Mouse (Mus musculus) gastrocnemius, adult 18-20 months (tissue): ENCODE data around the gene Slc1a3. TPM values are rescaled to one million over a fixed set of nuclear protein-coding genes. Genes with fewer than 3 reads are reported as not detected.
"Not testable (repeated sequence)": the region's sequence is repeated elsewhere in the genome, so short reads cannot be mapped to it uniquely, and the experiment has no call there.

Experiments
- DNase-seq: peaks from one replicate; pipeline ENCODE4 v3.0.0; 2021; ENCODE audit warnings: low spot score
- total RNA-seq, 2 experiments: library from RNA; stranded (reverse); gene quantifications; 2 replicates each; pipeline ENCODE4 v1.2.3; 2021

The Slc1a3 gene
- total RNA-seq, 2 experiments from 2014 or later: 1.4 to 1.8 TPM

GRCm38 (mm10) chr15:8706613-8707012 lies 4.0 kb downstream of the Slc1a3 start:
- no peak for DNase-seq

- DNase-seq: no peak
Observed at GRCm38 (mm10) chr15:8706178-8706577, 4.4 kb downstream of the Slc1a3 start.

- DNase-seq: not testable (repeated sequence)
Observed at GRCm38 (mm10) chr15:8705560-8705959, 5.0 kb downstream of the Slc1a3 start.

GRCm38 (mm10) chr15:8697976-8698375 lies 12.6 kb downstream of the Slc1a3 start:
- no peak for DNase-seq

GRCm38 (mm10) chr15:8697500-8697899 lies 13.1 kb downstream of the Slc1a3 start:
- DNase-seq: no peak

- not testable (repeated sequence) for DNase-seq
Observed at GRCm38 (mm10) chr15:8690141-8690540, 20.4 kb downstream of the Slc1a3 start.

GRCm38 (mm10) chr15:8686846-8687245 lies 23.7 kb downstream of the Slc1a3 start:
- no peak for DNase-seq

GRCm38 (mm10) chr15:8685506-8685905 lies 25.1 kb downstream of the Slc1a3 start:
- no peak for DNase-seq

- no peak for DNase-seq
Observed at GRCm38 (mm10) chr15:8684263-8684662, 26.3 kb downstream of the Slc1a3 start.

- no peak for DNase-seq
Observed at GRCm38 (mm10) chr15:8682871-8683270, 27.7 kb downstream of the Slc1a3 start.

GRCm38 (mm10) chr15:8682421-8682820 lies 28.1 kb downstream of the Slc1a3 start:
- no peak for DNase-seq

GRCm38 (mm10) chr15:8681971-8682370 lies 28.6 kb downstream of the Slc1a3 start:
- no peak for DNase-seq

- no peak for DNase-seq
Observed at GRCm38 (mm10) chr15:8681009-8681408, 29.6 kb downstream of the Slc1a3 start.

- no peak for DNase-seq
Observed at GRCm38 (mm10) chr15:8676959-8677358, 33.6 kb downstream of the Slc1a3 start.

- DNase-seq: no peak
Observed at GRCm38 (mm10) chr15:8676211-8676691, 34.3 kb downstream of the Slc1a3 start.

GRCm38 (mm10) chr15:8675616-8676015 lies 34.9 kb downstream of the Slc1a3 start:
- no peak for DNase-seq

- no peak for DNase-seq
Observed at GRCm38 (mm10) chr15:8672532-8672931, 38.0 kb downstream of the Slc1a3 start.

GRCm38 (mm10) chr15:8667849-8668522 lies 42.6 kb downstream of the Slc1a3 start:
- DNase-seq: no peak

- no peak for DNase-seq
Observed at GRCm38 (mm10) chr15:8665675-8666350, 44.8 kb downstream of the Slc1a3 start.

GRCm38 (mm10) chr15:8663348-8664099 lies 47.0 kb downstream of the Slc1a3 start:
- DNase-seq: peak; percentile 71

- DNase-seq: no peak
Observed at GRCm38 (mm10) chr15:8661856-8662255, 48.7 kb downstream of the Slc1a3 start.

GRCm38 (mm10) chr15:8659977-8660376 lies 50.6 kb downstream of the Slc1a3 start:
- no peak for DNase-seq
